Mouse (Mus musculus) CD4-positive helper T cell, adult 2 months (primary cell): ENCODE measurements around the gene Olfr6.
A peak's percentile ranks its signal among the peaks of the same experiment; 100 is the strongest.
"Not testable (repeated sequence)": the region's sequence is repeated elsewhere in the genome, so short reads cannot be mapped to it uniquely, and the experiment has no call there.

Source experiments
- DNase-seq: peaks from one replicate; pipeline ENCODE4 v3.0.0-alpha.2; 2012; ENCODE audit warnings: low read depth, missing footprints, low spot score

The Olfr6 gene

DNA sequence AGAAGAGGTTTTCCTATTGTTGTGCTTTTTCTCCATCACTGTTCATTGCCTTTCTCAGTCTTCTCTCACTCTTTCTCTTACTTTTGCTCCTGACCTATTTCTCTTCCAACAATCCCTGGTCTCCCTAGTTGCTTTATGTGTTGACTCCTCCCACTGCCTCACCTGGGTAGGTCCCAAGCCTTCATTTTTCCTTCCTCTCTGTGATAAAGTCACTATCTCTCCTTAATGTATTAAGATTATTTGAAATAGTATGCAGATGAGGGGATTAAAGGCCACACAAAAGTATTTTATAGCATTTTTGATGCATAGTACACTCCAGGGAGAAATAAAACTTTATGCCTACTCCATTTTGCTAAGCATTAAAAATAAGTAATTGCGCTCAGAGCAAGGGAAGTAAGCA lies at the start of gene Olfr6:
Gene Olfr6 (minus strand): TSS at position 101 of the 400 bp plus-strand sequence.
- no peak for DNase-seq

DNA sequence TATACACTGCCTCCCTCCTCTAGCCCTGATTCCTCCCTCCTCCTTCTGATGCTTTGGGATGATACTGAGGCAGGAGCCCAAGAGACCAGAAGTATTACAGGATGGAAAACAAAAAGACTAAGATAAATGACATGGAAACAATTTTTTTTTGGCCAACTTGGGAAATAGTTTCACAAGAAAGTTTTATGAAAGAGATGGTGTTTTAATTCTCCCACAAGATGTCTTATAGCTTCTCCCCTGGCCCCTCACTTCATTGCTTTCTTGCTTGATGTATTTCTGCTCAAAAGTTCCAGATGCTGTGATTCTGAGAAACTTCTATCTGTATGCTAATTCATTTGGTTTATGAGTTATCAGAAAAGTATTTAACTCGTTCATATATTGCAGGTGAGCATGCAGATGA lies 42.2 kb upstream of the Olfr6 start, which contains the start of gene Olfr2:
Gene Olfr2 (minus strand): TSS at position 101 of the 400 bp plus-strand sequence.
- DNase-seq, result no peak

DNA sequence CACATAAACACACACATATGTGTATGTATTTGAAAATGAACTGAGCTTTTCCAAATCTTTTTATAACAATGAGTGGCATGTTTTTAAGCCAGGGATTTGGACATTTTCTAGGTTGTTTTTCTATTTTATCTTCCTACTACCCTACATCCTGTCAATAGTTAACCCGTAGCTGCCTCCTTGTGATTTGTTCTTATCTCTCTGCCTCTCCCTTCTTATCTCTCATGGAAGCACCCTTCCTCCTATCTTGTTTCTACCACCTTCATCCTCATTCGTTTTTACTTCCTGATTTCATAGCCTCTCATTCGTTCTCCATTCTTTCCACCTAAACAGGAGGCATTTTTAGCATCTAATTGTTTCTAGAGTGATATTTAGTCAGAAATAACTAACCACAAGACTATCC lies 40.4 kb upstream of the Olfr6 start:
- DNase-seq, result no peak

DNA sequence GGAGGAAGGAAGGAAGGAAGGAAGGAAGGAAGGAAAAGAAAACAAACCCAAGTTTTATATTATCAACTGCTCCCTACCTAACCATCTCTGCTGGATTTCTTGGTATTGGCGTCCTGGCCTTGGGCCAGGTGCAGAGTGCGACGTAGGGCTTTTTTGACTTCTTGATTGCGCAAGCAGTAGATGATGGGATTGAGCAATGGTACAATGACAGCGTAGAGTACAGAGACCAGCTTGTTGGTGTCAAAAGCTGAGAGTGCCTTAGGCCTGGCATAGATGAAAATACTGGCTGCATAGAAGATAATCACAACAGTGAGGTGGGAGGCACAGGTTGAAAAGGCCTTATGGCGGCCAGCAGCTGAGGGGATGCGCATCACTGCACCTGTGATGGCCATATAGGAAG lies 37.1 kb upstream of the Olfr6 start:
- no peak for DNase-seq

GRCm38 (mm10) chr7:106985236-106985635 lies 21.5 kb upstream of the Olfr6 start:
- DNase-seq, result no peak

DNA sequence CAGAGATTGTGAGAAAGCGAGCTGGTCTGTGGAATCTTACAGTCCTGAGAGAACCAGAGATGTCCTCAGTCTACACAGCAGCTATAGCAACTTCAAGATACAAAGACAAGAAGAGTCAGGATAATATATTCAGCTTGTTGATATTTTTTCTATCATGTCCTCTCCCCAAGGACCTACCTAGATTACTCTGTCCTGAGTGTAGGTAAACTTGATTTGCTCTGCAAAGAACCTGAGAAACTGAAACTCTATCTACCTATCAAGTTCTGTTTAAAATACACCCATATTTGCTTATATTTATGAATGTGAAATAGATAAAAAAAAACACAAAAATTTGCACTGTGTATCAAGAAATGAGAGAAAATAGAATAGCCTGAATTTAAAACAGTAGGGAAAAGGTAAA lies 11.6 kb upstream of the Olfr6 start, which contains the start of gene Olfr711:
Gene Olfr711 (minus strand): TSS at position 101 of the 400 bp plus-strand sequence.
- DNase-seq, result no peak

GRCm38 (mm10) chr7:106967503-106967902 lies 3.8 kb upstream of the Olfr6 start:
- DNase-seq, result peak; percentile 20

DNA sequence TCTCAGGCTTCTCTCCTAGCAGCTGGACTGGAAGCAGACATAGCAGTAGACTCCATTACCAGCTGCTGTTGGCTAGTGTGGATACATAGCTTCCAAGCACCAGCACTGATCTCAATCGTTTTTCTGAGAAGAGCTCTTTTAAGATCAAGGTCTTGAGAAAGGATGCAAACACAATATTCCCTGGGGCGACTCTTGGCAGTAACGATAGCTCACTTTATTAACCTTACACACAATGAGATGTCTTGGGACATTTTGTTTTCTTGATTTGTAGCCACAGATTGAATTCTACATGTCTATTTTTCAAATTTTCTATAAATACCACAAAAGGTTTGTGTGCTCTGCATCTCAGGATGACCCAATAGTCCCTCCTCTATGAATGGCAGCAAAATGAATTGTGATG lies 15.5 kb downstream of the Olfr6 start, which contains the start of gene Olfr710:
Gene Olfr710 (minus strand): TSS at position 101 of the 400 bp plus-strand sequence.
- no peak for DNase-seq

- no peak for DNase-seq
Observed at GRCm38 (mm10) chr7:106932119-106932518, 31.6 kb downstream of the Olfr6 start, which contains the start of gene Olfr709-ps1. Gene Olfr709-ps1 (minus strand): TSS chr7:106932219.

- not testable (repeated sequence) for DNase-seq
Observed at GRCm38 (mm10) chr7:106920961-106921360, 42.8 kb downstream of the Olfr6 start.

DNA sequence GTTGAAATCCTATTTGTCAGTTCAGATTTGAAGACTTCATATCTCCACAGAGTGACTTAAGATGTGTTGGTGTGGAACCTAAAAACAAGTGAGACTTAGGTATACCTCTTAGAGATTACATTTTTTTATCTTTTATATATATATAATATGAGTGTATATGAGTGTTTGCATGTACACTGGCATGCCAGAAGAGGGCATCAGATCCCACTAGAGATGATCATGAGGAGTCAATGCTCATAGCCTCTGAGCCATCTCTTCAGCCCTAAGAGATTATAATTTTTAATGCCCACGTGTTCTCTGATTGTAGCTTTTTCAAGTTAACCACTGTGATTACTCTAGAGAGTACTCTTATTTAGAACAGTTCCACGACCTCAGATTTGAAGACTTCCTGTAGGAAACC lies 56.1 kb downstream of the Olfr6 start, which contains the start of gene Olfr1532-ps1:
Gene Olfr1532-ps1 (plus strand): TSS at position 326 of the 400 bp plus-strand sequence.
- no peak for DNase-seq
